Mouse (Mus musculus) layer of hippocampus, postnatal 10 days (tissue): ENCODE data around the gene Gm10719. TPM values are rescaled to one million over a fixed set of nuclear protein-coding genes. Genes with fewer than 3 reads are reported as not detected.
"Not testable (repeated sequence)": the region's sequence is repeated elsewhere in the genome, so short reads cannot be mapped to it uniquely, and the experiment has no call there.

Source experiments
- DNase-seq, 2 experiments: peaks; one replicate each; pipeline ENCODE4 v3.0.0; 2021; ENCODE audit warnings: low spot score in 2 of 2
- long read RNA-seq: library from polyadenylated mRNA; stranded (forward); transcript quantifications from one replicate; pipeline ENCODE4 v2.0.0, GENCODE M21; 2023
- total RNA-seq, 2 experiments: library from RNA; stranded (reverse); gene quantifications; 2 replicates each; pipeline ENCODE4 v1.2.3; 2021

The Gm10719 gene
- under 1 TPM; 0.62 to 0.76 TPM for total RNA-seq
- long read RNA-seq = 0 reads

DNA sequence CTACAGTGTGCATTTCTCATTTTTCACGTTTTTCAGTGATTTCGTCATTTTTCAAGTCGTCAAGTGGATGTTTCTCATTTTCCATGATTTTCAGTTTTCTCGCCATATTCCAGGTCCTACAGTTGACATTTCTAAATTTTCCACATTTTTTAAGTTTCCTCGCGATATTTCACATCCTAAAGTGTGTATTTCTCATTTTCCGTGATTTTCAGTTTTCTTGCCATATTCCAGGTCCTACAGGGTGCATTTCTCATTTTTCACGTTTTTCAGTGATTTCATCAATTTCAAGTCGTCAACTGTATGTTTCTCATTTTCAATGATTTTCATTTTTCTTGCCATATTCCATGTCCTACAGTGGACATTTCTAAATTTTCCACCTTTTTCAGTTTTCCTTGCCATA lies at the start of gene Gm10719:
TSS of gene Gm10719 (plus strand) at position 301 of the 400 bp plus-strand sequence.
- DNase-seq = not testable (repeated sequence)

DNA sequence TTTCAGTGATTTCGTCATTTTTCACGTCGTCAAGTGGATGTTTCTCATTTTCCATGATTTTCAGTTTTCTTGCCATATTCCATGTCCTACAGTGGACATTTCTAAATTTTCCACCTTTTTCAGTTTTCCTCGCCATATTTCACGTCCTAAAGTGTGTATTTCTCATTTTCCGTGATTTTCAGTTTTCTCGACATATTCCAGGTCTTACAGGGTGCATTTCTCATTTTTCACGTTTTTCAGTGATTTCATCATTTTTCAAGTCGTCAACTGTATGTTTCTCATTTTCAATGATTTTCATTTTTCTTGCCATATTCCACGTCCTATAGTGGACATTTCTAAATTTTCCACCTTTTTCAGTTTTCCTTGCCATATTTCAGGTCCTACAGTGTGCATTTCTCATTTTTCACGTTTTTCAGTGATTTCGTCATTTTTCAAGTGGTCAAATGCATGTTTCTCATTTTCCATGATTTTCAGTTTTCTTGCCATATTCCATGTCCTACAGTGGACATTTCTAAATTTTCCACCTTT lies 16.7 kb upstream of the Gm10719 start, which contains the start of gene Gm10722:
TSS of gene Gm10722 (plus strand) at position 478 of the 528 bp plus-strand sequence.
- DNase-seq = peak; percentile 14 to 23

DNA sequence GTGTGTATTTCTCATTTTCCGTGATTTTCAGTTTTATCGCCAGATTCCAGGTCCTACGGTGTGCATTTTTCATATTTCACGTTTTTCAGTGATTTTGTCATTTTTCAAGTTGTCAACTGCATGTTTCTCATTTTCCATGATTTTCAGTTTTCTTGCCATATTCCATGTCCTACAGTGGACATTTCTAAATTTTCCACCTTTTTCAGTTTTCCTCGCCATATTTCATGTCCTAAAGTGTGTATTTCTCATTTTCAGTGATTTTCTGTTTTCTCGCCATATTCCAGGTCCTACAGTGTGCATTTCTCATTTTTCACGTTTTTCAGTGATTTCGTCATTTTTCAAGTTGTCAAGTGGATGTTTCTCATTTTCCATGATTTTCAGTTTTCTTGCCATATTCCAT lies 16.2 kb upstream of the Gm10719 start:
- peak; percentile 8 to 14 for DNase-seq

GRCm38 (mm10) chr9:3001948-3002659 lies 15.1 kb upstream of the Gm10719 start:
- DNase-seq = peak; percentile 98

DNA sequence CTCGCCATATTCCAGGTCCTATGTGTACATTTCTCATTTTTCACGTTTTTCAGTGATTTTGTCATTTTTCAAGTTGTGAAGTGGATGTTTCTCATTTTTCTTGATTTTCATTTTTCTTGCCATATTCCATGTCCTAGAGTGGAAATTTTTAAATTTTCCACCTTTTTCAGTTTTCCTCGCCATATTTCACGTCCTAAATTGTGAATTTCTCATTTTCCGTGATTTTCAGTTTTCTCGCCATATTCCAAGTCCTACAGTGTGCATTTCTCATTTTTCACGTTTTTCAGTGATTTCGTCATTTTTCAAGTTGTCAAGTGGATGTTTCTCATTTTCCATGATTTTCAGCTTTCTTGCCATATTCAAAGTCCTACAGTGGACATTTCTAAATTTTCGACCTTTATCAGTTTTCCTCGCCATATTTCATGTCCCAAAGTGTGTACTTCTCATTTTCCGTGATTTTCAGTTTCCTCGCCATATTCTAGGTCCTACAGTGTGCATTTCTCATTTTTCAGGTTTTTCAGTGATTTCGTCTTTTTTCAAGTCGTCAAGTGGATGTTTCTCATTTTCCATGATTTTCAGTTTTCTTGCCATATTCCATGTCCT lies 14.3 kb upstream of the Gm10719 start, which contains the start of gene Gm11168:
TSS of gene Gm11168 (plus strand) at position 553 of the 603 bp plus-strand sequence.
- DNase-seq = not testable (repeated sequence)

DNA sequence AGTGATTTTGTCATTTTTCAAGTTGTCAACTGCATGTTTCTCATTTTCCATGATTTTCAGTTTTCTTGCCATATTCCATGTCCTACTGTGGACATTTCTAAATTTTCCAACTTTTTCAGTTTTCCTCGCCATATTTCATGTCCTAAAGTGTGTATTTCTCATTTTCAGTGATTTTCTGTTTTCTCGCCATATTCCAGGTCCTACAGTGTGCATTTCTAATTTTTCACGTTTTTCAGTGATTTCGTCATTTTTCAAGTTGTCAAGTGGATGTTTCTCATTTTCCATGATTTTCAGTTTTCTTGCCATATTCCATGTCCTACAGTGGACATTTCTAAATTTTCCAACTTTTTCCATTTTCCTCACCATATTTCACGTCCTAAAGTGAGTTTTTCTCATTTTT lies 11.0 kb upstream of the Gm10719 start:
- DNase-seq = not testable (repeated sequence)

DNA sequence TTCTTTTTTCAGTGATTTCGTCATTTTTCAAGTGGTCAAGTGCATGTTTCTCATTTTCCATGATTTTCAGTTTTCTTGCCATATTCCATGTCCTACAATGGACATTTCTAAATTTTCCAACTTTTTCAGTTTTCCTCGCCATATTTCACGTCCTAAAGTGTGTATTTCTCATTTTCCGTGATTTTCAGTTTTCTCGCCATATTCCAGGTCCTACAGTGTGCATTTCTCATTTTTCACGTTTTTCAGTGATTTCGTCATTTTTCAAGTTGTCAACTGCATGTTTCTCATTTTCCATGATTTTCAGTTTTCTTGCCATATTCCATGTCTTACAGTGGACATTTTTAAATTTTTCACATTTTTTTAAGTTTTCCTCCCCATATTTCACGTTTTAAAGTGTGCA lies 10.6 kb upstream of the Gm10719 start:
- peak; percentile 94 to 96 for DNase-seq

GRCm38 (mm10) chr9:3007272-3007671 lies 9.9 kb upstream of the Gm10719 start:
- DNase-seq = not testable (repeated sequence)

DNA sequence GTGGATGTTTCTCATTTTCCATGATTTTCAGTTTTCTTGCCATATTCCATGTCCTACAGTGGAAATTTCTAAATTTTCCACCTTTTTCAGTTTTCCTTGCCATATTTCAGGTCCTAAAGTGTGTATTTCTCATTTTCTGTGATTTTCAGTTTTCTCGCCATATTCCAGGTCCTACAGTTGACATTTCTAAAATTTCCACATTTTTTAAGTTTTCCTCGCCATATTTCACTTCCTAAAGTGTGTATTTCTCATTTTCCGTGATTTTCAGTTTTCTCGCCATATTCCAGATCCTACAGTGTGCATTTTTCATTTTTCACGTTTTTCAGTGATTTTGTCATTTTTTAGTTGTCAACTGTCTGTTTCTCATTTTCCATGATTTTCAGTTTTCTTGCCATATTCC lies 7.9 kb upstream of the Gm10719 start:
- not testable (repeated sequence) for DNase-seq

- DNase-seq = not testable (repeated sequence)
Measured at GRCm38 (mm10) chr9:3012054-3012621, 5.1 kb upstream of the Gm10719 start.

- DNase-seq = not testable (repeated sequence)
Measured at GRCm38 (mm10) chr9:3012733-3013279, 4.4 kb upstream of the Gm10719 start, which contains the start of gene Gm10721. Gene Gm10721 (plus strand): TSS chr9:3013140.

GRCm38 (mm10) chr9:3015354-3015753 lies 1.9 kb upstream of the Gm10719 start, which contains the start of gene Gm10720:
Gene Gm10720 (plus strand): TSS chr9:3015654.
- DNase-seq = not testable (repeated sequence)

DNA sequence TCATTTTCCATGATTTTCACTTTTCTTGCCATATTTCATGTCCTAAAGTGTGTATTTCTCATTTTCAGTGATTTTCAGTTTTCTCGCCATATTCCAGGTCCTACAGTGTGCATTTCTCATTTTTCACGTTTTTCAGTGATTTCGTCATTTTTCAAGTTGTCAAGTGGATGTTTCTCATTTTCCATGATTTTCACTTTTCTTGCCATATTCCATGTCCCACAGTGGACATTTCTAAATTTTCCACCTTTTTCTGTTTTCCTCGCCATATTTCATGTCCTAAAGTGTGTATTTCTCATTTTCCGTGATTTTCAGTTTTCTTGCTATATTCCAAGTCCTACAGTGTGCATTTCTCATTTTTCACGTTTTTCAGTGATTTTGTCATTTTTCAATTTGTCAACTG lies 1.3 kb upstream of the Gm10719 start:
- DNase-seq = not testable (repeated sequence)

DNA sequence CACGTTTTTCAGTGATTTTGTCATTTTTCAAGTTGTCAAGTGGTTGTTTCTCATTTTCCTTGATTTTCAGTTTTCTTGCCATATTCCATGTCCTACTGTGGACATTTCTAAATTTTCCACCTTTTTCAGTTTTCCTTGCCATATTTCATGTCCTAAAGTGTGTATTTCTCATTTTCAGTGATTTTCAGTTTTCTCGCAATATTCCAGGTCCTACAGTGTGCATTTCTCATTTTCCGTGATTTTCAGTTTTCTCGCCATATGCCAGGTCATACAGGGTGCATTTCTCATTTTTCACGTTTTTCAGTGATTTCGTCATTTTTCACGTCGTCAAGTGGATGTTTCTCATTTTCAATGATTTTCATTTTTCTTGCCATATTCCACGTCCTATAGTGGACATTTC lies 1.7 kb downstream of the Gm10719 start:
- peak; percentile 4 to 13 for DNase-seq

GRCm38 (mm10) chr9:3019835-3020727 lies 2.9 kb downstream of the Gm10719 start:
- peak; percentile 37 to 58 for DNase-seq

DNA sequence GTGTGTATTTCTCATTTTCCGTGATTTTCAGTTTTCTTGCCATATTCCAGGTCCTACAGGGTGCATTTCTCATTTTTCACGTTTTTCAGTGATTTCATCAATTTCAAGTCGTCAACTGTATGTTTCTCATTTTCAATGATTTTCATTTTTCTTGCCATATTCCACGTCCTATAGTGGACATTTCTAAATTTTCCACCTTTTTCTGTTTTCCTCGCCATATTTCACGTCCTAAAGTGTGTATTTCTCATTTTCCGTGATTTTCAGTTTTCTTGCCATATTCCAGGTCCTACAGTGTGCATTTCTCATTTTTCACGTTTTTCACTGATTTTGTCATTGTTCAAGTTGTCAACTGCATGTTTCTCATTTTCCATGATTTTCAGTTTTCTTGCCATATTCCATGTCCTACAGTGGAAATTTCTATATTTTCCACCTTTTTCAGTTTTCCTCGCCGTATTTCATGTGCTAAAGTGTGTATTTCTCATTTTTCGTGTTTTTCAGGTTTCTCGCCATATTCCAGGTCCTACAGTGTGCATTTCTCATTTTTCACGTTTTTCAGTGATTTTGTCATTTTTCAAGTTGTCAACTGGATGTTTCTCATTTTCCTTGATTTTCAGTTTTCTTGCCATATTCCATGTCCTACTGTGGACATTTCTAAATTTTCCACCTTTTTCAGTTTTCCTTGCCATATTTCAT lies 5.3 kb downstream of the Gm10719 start:
- DNase-seq = peak; percentile 65 to 70

DNA sequence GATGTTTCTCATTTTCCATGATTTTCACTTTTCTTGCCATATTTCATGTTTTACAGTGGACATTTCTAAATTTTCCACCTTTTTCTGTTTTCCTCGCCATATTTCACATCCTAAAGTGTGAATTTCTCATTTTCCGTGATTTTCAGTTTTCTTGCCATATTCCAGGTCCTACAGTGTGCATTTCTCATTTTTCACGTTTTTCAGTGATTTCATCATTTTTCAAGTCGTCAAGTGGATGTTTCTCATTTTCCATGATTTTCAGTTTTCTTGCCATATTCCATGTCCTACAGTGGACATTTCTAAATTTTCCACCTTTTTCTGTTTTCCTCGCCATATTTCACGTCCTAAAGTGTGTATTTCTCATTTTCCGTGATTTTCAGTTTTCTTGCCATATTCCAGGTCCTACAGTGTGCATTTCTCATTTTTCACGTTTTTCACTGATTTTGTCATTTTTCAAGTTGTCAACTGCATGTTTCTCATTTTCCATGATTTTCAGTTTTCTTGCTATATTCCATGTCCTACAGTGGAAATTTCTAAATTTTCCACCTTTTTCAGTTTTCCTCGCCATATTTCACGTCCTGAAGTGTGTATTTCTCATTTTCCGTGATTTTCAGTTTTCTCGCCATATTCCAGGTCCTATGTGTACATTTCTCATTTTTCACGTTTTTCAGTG lies 6.2 kb downstream of the Gm10719 start, which contains the start of gene Gm10718:
TSS of gene Gm10718 (plus strand) at position 236 of the 673 bp plus-strand sequence.
- peak; percentile 4 to 14 for DNase-seq

DNA sequence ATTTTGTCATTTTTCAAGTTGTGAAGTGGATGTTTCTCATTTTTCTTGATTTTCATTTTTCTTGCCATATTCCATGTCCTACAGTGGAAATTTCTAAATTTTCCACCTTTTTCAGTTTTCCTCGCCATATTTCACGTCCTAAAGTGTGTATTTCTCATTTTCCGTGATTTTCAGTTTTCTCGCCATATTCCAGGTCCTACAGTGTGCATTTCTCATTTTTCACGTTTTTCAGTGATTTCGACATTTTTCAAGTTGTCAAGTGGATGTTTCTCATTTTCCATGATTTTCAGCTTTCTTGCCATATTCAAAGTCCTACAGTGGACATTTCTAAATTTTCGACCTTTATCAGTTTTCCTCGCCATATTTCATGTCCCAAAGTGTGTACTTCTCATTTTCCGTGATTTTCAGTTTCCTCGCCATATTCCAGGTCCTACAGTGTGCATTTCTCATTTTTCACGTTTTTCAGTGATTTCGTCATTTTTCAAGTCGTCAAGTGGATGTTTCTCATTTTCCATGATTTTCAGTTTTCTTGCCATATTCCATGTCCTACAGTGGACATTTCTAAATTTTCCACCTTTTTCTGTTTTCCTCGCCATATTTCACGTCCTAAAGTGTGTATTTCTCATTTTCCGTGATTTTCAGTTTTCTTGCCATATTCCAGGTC lies 6.9 kb downstream of the Gm10719 start:
- peak; percentile 80 to 81 for DNase-seq
